Mouse (Mus musculus): ENCODE results near the gene Cand1.

- TF ChIP-seq CTCF (IDR thresholded peaks at IDR 0.05; ENCODE audit: extremely low read depth, insufficient read depth, low read length), result no peak
- no peak for TF ChIP-seq POLR2A (IDR thresholded peaks at IDR 0.05; ENCODE audit: extremely low read depth, insufficient read depth, low read length)
Measured at GRCm38 (mm10) chr10:119160161-119160560, 79.7 kb downstream of the Cand1 start.

All from cortical plate, adult 2 months (tissue).